Mouse (Mus musculus): ENCODE data around the gene Shroom4. TPM values are rescaled to one million over a fixed set of nuclear protein-coding genes. Genes with fewer than 3 reads are reported as not detected.

Shroom4 gene
- polyA plus RNA-seq, 1 experiment from 2014 or later = 4.4 TPM

GRCm38 (mm10) chrX:6475177-6475576 is 75.5 kb downstream of the Shroom4 start:
- Histone ChIP-seq H3K36me3 (ENCODE audit: insufficient read depth, low read length) (no peaks in the 10 kb centered on the region), H3K27ac (ENCODE audit: low read length) (no peak overlapping the region), H3K4me2 (replicated peaks; ENCODE audit: low read depth, low read length) (no peak overlapping the region), H3K9ac (replicated peaks; ENCODE audit: low read depth) (no peak overlapping the region), H3K27me3 (replicated peaks; ENCODE audit: insufficient read depth, low read length) (no peaks in the 10 kb centered on the region), H3K4me1 (ENCODE audit: insufficient read depth, low read depth, low read length) (no peaks in the 10 kb centered on the region), H3K4me3 (ENCODE audit: low read depth, low read length) (no peak overlapping the region), H3K9me3 (ENCODE audit: low read length) (no peaks in the 10 kb centered on the region)
- peak; percentile 46 for DNase-seq (ENCODE audit: low spot score)
- no peak for ATAC-seq
- 31% methylated on average over 1 of the region's 1 CpGs for WGBS
- TF ChIP-seq CTCF (IDR thresholded peaks at IDR 0.05) (peak; percentile 71), EP300 (IDR thresholded peaks at IDR 0.05) (no peak)

GRCm38 (mm10) chrX:6482268-6482667 is 82.6 kb downstream of the Shroom4 start:
- Histone ChIP-seq H3K4me3 (ENCODE audit: low read depth, low read length) (no peak overlapping the region), H3K4me1 (ENCODE audit: insufficient read depth, low read depth, low read length) (no peaks in the 10 kb centered on the region), H3K27ac (ENCODE audit: low read length) (no peak overlapping the region), H3K9me3 (ENCODE audit: low read length) (no peaks in the 10 kb centered on the region), H3K9ac (replicated peaks; ENCODE audit: low read depth) (no peak overlapping the region), H3K4me2 (replicated peaks; ENCODE audit: low read depth, low read length) (no peak overlapping the region), H3K27me3 (replicated peaks; ENCODE audit: insufficient read depth, low read length) (no peaks in the 10 kb centered on the region), H3K36me3 (ENCODE audit: insufficient read depth, low read length) (no peaks in the 10 kb centered on the region)
- WGBS = 85% methylated on average over 3 of the region's 4 CpGs
- ATAC-seq (no peak), DNase-seq (ENCODE audit: low spot score) (no peak)
- TF ChIP-seq EP300 (IDR thresholded peaks at IDR 0.05) = no peak
- peak; percentile 24 for TF ChIP-seq CTCF (IDR thresholded peaks at IDR 0.05)

GRCm38 (mm10) chrX:6483817-6484216 is 84.2 kb downstream of the Shroom4 start:
- no peak for TF ChIP-seq CTCF (IDR thresholded peaks at IDR 0.05)
- no peak for TF ChIP-seq EP300 (IDR thresholded peaks at IDR 0.05)
- Histone ChIP-seq H3K4me1 (ENCODE audit: insufficient read depth, low read depth, low read length) (no peaks in the 10 kb centered on the region), H3K9me3 (ENCODE audit: low read length) (no peaks in the 10 kb centered on the region), H3K4me3 (ENCODE audit: low read depth, low read length) (no peak overlapping the region), H3K9ac (replicated peaks; ENCODE audit: low read depth) (no peak overlapping the region), H3K27ac (ENCODE audit: low read length) (no peak overlapping the region), H3K4me2 (replicated peaks; ENCODE audit: low read depth, low read length) (no peak overlapping the region), H3K36me3 (ENCODE audit: insufficient read depth, low read length) (no peaks in the 10 kb centered on the region), H3K27me3 (replicated peaks; ENCODE audit: insufficient read depth, low read length) (no peaks in the 10 kb centered on the region)
- no peak for ATAC-seq
- 56% methylated on average over 8 of the region's 8 CpGs for WGBS
- no peak for DNase-seq (ENCODE audit: low spot score)

- Histone ChIP-seq H3K27me3 (replicated peaks; ENCODE audit: insufficient read depth, low read length) (no peaks in the 10 kb centered on the region), H3K9ac (replicated peaks; ENCODE audit: low read depth) (no peak overlapping the region), H3K4me1 (ENCODE audit: insufficient read depth, low read depth, low read length) (no peaks in the 10 kb centered on the region), H3K4me3 (ENCODE audit: low read depth, low read length) (no peak overlapping the region), H3K9me3 (ENCODE audit: low read length) (no peaks in the 10 kb centered on the region), H3K36me3 (ENCODE audit: insufficient read depth, low read length) (no peaks in the 10 kb centered on the region), H3K4me2 (replicated peaks; ENCODE audit: low read depth, low read length) (no peak overlapping the region), H3K27ac (ENCODE audit: low read length) (no peak overlapping the region)
- ATAC-seq (peak; percentile 71), DNase-seq (ENCODE audit: low spot score) (peak; percentile 42)
- TF ChIP-seq CTCF (IDR thresholded peaks at IDR 0.05) = no peak
- TF ChIP-seq EP300 (IDR thresholded peaks at IDR 0.05) = no peak
- 47% methylated on average over 4 of the region's 4 CpGs for WGBS
These were observed 90.8 kb downstream of the Shroom4 start for GRCm38 (mm10) chrX:6490433-6490832.

DNA sequence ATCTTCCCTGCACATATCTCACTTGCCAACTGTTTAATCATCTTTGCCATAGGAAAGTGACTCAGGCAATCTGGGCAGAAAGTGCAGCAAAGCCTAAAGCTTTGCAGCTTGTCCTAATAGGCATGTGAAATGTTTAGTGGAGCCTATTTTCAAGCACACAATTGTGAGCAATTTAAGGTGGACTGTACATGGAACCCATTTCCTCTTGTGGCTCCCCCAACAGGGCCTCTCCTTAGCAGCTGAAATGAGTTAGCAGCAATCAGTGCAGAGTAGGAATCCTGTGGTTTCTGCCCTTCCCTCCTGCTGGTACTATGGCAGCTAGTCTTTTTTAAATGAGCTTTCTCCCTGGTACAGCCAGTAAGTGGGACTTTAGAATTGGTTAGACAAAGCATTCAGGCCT is 95.8 kb downstream of the Shroom4 start:
- no peaks in the 10 kb centered on the region for H3K4me1 ChIP-seq (ENCODE audit: insufficient read depth, low read depth, low read length)
- H3K4me3 ChIP-seq (ENCODE audit: low read depth, low read length) = no peak overlapping the region
- no peak for ATAC-seq
- H3K4me2 ChIP-seq (replicated peaks; ENCODE audit: low read depth, low read length) = no peak overlapping the region
- no peak overlapping the region for H3K27ac ChIP-seq (ENCODE audit: low read length)
- no peaks in the 10 kb centered on the region for H3K36me3 ChIP-seq (ENCODE audit: insufficient read depth, low read length)
- H3K9me3 ChIP-seq (ENCODE audit: low read length) = no peaks in the 10 kb centered on the region
- TF ChIP-seq CTCF (IDR thresholded peaks at IDR 0.05) (no peak), EP300 (IDR thresholded peaks at IDR 0.05) (no peak)
- no peaks in the 10 kb centered on the region for H3K27me3 ChIP-seq (replicated peaks; ENCODE audit: insufficient read depth, low read length)
- H3K9ac ChIP-seq (replicated peaks; ENCODE audit: low read depth) = no peak overlapping the region
- no peak for DNase-seq (ENCODE audit: low spot score)

DNA sequence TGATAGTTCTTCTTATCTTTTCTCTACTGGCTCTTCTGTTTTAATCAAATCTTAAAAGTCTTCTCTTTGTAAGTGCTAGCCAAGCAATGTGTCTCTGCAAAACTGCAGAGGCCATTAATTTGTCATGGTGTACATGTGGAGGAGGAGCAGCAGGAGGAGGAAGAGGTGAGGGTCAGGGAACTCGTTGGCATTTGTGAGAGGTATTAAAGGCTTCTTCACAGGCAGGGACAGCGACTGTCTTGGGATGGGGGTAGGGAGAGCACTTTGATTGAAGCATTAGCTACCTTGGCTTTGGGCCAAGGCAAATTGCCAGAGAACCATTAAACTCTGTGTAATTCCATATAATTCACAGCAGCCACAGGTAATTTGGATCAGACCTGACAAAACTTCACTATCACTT is 96.7 kb downstream of the Shroom4 start:
- Histone ChIP-seq H3K9ac (replicated peaks; ENCODE audit: low read depth) (no peak overlapping the region), H3K9me3 (ENCODE audit: low read length) (no peaks in the 10 kb centered on the region), H3K27ac (ENCODE audit: low read length) (no peak overlapping the region), H3K4me1 (ENCODE audit: insufficient read depth, low read depth, low read length) (no peaks in the 10 kb centered on the region), H3K36me3 (ENCODE audit: insufficient read depth, low read length) (no peaks in the 10 kb centered on the region), H3K4me3 (ENCODE audit: low read depth, low read length) (no peak overlapping the region), H3K4me2 (replicated peaks; ENCODE audit: low read depth, low read length) (no peak overlapping the region), H3K27me3 (replicated peaks; ENCODE audit: insufficient read depth, low read length) (no peaks in the 10 kb centered on the region)
- TF ChIP-seq EP300 (IDR thresholded peaks at IDR 0.05) (no peak), CTCF (IDR thresholded peaks at IDR 0.05) (no peak)
- DNase-seq (ENCODE audit: low spot score) (no peak), ATAC-seq (no peak)
- WGBS = 22% methylated on average over 2 of the region's 2 CpGs

DNA sequence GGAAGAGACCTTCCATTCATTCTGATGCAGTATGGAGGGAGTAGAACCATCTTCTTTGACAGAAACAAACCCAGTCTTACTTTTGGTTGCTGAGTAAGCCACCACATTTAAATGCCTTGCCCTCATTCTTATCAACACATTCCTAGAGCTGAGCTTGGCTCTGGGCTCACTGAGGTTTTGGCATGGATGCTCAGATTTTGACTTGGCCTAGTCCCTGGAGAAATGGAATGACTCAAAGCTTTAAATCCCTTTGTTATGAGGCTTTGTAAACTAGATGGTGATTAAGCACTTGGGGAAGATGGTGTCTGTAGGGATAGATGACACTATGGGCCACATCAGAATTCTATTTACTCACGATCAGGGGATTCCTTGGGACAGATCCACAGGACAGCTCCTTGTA is 102.2 kb downstream of the Shroom4 start:
- Histone ChIP-seq H3K4me2 (replicated peaks; ENCODE audit: low read depth, low read length) (no peak overlapping the region), H3K36me3 (ENCODE audit: insufficient read depth, low read length) (no peaks in the 10 kb centered on the region), H3K9ac (replicated peaks; ENCODE audit: low read depth) (no peak overlapping the region), H3K4me3 (ENCODE audit: low read depth, low read length) (no peak overlapping the region), H3K27me3 (replicated peaks; ENCODE audit: insufficient read depth, low read length) (no peaks in the 10 kb centered on the region), H3K27ac (ENCODE audit: low read length) (no peak overlapping the region), H3K9me3 (ENCODE audit: low read length) (no peaks in the 10 kb centered on the region), H3K4me1 (ENCODE audit: insufficient read depth, low read depth, low read length) (no peaks in the 10 kb centered on the region)
- TF ChIP-seq EP300 (IDR thresholded peaks at IDR 0.05) = no peak
- TF ChIP-seq CTCF (IDR thresholded peaks at IDR 0.05) = no peak
- ATAC-seq (no peak), DNase-seq (ENCODE audit: low spot score) (no peak)
- 50% methylated on average over 1 of the region's 1 CpGs for WGBS
